Mouse (Mus musculus): ENCODE measurements at regions not wholly inside any gene's neighbourhood (a gene's known extent, or its start where the extent isn't known, plus 50 kb on each side); places are given as distances from the start of the nearest gene placed in this dataset.
A peak's percentile ranks its signal among the peaks of the same experiment; 100 is the strongest.

DNA sequence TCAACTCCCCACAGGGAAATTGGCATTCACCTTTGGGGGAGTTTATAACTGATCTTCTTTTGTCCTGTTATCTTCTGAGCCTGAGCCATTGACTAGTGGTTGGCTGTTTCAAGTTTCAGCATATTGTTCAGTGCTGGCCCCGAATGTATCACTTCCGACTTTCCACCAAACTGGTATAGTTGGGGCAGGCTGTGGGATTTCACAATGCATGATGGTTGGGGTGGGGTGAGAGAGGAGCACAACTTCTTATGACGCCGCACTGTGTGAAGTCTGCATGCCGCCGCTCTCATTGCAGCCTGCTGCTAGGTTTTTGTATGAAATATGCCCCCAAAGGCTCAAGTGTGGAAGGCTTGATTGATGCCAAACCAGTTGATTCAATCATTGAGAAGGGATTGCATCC, 212.2 kb upstream of the Tas2r119 start:
- ATAC-seq (ENCODE audit: low FRiP score) (no peak), DNase-seq (ENCODE audit: low spot score) (no peak)
- Histone ChIP-seq H3K27me3 (ENCODE audit: control insufficient read depth, insufficient read depth, low read length) (no peaks in the 10 kb centered on the region), H3K27ac (no peak overlapping the region), H3K4me2 (replicated peaks) (no peak overlapping the region), H3K9me3 (ENCODE audit: control insufficient read depth, low read length) (no peaks in the 10 kb centered on the region), H3K4me3 (replicated peaks; ENCODE audit: low read length) (no peak overlapping the region), H3K9ac (no peak overlapping the region), H3K36me3 (replicated peaks; ENCODE audit: control insufficient read depth, insufficient read depth) (no peaks in the 10 kb centered on the region), H3K4me1 (replicated peaks; ENCODE audit: control insufficient read depth, insufficient read depth, low read length) (no peaks in the 10 kb centered on the region)
- 96% methylated on average over 6 of the region's 6 CpGs for WGBS

DNA sequence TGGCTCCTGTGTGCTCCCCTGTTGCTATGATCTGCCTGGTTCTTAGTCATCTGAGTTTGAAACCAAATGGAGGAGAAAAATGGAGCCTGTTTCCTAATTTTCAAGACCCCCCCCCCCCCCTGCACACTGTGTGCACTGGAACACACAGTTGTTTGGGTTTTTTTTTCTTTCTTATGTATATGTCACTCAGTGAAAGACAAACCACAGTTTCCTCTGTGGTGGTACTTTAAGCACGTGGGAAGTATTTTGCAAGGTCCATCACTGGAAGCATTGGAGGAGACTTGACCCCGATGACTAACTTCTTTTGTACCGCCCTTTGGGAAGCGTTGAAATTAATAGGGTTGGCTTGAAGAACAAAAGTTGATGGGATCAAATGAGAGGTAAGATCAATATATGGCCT, 211.5 kb upstream of the Tas2r119 start:
- Histone ChIP-seq H3K36me3 (replicated peaks; ENCODE audit: control insufficient read depth, insufficient read depth) (no peaks in the 10 kb centered on the region), H3K9ac (no peak overlapping the region), H3K9me3 (ENCODE audit: control insufficient read depth, low read length) (no peaks in the 10 kb centered on the region), H3K4me2 (replicated peaks) (no peak overlapping the region), H3K27me3 (ENCODE audit: control insufficient read depth, insufficient read depth, low read length) (no peaks in the 10 kb centered on the region), H3K4me1 (replicated peaks; ENCODE audit: control insufficient read depth, insufficient read depth, low read length) (no peaks in the 10 kb centered on the region), H3K27ac (no peak overlapping the region), H3K4me3 (replicated peaks; ENCODE audit: low read length) (no peak overlapping the region)
- WGBS: 94% methylated on average over 4 of the region's 4 CpGs
- DNase-seq (ENCODE audit: low spot score): no peak
- ATAC-seq (ENCODE audit: low FRiP score): no peak

DNA sequence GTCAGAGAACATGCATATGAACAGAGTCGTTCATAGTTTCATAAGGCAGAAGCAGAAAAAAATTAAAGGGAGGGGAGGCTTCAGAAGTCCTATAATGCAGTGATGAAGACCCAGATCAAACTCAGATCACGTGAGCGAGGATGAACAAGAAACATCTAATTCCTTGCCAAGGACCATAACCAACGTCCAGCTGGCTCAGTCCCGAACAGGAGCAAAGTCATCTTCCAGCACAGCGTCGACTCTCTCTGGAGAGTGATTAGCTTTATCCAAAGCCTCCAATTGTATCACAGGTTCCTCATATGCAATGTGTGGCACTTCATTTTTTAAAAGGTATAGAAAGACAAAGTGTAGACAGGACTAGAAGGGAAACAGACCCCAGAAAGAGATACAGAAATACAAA, 204.2 kb upstream of the Tas2r119 start:
- WGBS: 95% methylated on average over 7 of the region's 7 CpGs
- ATAC-seq (ENCODE audit: low FRiP score) (no peak), DNase-seq (ENCODE audit: low spot score) (no peak)

DNA sequence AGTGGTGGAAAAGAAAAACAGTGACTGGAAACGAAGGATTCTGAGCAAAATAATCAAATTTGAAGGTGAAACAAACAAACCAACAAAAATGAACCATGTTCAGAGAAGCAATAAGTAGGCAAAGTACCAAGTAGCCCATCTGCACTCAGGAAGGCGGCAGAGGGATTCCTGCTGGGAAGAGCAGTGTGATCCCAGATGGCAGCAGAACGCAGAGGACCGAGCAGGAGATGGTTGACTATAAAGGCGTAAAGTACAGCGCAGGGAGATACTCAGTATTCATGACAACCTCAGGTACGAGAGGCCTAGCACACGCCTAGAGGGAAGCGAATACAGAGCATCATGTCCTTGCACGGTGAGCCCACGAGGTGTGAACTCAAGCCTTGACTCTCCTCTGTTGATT, 203.2 kb upstream of the Tas2r119 start:
- ATAC-seq (ENCODE audit: low FRiP score): no peak
- 86% methylated on average over 11 of the region's 11 CpGs for WGBS

More for the DNA sequence above, 204.2 kb upstream of the Tas2r119 start:
- Histone ChIP-seq H3K4me1 (replicated peaks; ENCODE audit: control insufficient read depth, insufficient read depth, low read length) (no peaks in the 10 kb centered on the region), H3K9ac (no peak overlapping the region), H3K4me2 (replicated peaks) (no peak overlapping the region), H3K27me3 (ENCODE audit: control insufficient read depth, insufficient read depth, low read length) (no peaks in the 10 kb centered on the region), H3K9me3 (ENCODE audit: control insufficient read depth, low read length) (no peaks in the 10 kb centered on the region), H3K4me3 (replicated peaks; ENCODE audit: low read length) (no peak overlapping the region), H3K27ac (no peak overlapping the region), H3K36me3 (replicated peaks; ENCODE audit: control insufficient read depth, insufficient read depth) (no peaks in the 10 kb centered on the region)

DNA sequence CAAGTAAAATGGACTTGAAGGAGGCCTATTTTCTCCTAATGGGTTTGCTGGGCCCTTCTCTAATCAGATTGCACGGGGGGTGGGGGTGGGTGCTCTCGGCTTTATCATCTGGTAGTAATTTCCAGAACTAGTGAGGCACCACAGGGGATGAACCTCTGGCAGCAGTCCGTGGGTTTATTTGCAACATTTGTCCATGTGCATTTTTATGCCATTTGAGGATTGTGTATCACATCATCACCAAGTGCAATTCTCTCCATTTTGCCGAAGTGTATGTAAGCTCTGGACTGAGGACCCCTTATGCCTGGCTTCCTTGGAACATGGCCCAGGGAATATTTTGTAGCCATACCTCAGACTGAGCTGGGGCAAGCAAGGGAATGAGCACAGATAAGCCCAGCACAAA, 200.6 kb upstream of the Tas2r119 start:
- WGBS: 57% methylated on average over 4 of the region's 4 CpGs
- Histone ChIP-seq H3K9me3 (ENCODE audit: control insufficient read depth, low read length) (no peaks in the 10 kb centered on the region), H3K9ac (no peak overlapping the region), H3K27ac (no peak overlapping the region), H3K4me2 (replicated peaks) (no peak overlapping the region), H3K4me3 (replicated peaks; ENCODE audit: low read length) (no peak overlapping the region), H3K36me3 (replicated peaks; ENCODE audit: control insufficient read depth, insufficient read depth) (no peaks in the 10 kb centered on the region), H3K27me3 (ENCODE audit: control insufficient read depth, insufficient read depth, low read length) (no peaks in the 10 kb centered on the region), H3K4me1 (replicated peaks; ENCODE audit: control insufficient read depth, insufficient read depth, low read length) (no peaks in the 10 kb centered on the region)
- DNase-seq (ENCODE audit: low spot score): no peak
- no peak for ATAC-seq (ENCODE audit: low FRiP score)

More for the DNA sequence above, 203.2 kb upstream of the Tas2r119 start:
- no peaks in the 10 kb centered on the region for H3K9me3 ChIP-seq (ENCODE audit: control insufficient read depth, low read length)
- no peak overlapping the region for H3K27ac ChIP-seq
- no peak overlapping the region for H3K4me3 ChIP-seq (replicated peaks; ENCODE audit: low read length)
- no peak overlapping the region for H3K9ac ChIP-seq
- H3K27me3 ChIP-seq (ENCODE audit: control insufficient read depth, insufficient read depth, low read length): no peaks in the 10 kb centered on the region
- H3K36me3 ChIP-seq (replicated peaks; ENCODE audit: control insufficient read depth, insufficient read depth): no peaks in the 10 kb centered on the region
- no peak for DNase-seq (ENCODE audit: low spot score)
- H3K4me2 ChIP-seq (replicated peaks): no peak overlapping the region
- no peaks in the 10 kb centered on the region for H3K4me1 ChIP-seq (replicated peaks; ENCODE audit: control insufficient read depth, insufficient read depth, low read length)

DNA sequence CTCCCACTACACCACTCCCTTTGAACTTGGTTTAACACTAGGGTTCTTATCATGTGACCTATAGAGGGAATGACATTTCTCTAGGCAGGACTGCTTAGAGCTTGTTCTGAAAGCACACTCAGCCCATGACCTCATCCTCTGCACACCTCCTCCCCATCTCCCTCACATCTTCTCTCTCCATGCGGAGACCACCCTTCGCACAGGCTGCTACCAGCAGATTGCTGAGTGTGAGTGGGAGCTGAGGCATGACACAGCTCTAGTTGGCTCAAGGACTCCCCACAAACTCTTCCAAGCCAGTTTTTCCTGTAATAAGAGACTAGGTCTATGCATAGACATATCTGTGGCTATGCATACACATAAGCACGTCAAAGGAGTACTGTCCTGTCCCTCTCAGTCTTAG, 199.5 kb upstream of the Tas2r119 start:
- Histone ChIP-seq H3K4me1 (replicated peaks; ENCODE audit: control insufficient read depth, insufficient read depth, low read length) (no peaks in the 10 kb centered on the region), H3K27ac (no peak overlapping the region), H3K4me2 (replicated peaks) (no peak overlapping the region), H3K27me3 (ENCODE audit: control insufficient read depth, insufficient read depth, low read length) (no peaks in the 10 kb centered on the region), H3K9ac (no peak overlapping the region), H3K4me3 (replicated peaks; ENCODE audit: low read length) (no peak overlapping the region), H3K36me3 (replicated peaks; ENCODE audit: control insufficient read depth, insufficient read depth) (no peaks in the 10 kb centered on the region), H3K9me3 (ENCODE audit: control insufficient read depth, low read length) (no peaks in the 10 kb centered on the region)
- DNase-seq (ENCODE audit: low spot score) (no peak), ATAC-seq (ENCODE audit: low FRiP score) (no peak)
- WGBS: 89% methylated on average over 3 of the region's 3 CpGs

DNA sequence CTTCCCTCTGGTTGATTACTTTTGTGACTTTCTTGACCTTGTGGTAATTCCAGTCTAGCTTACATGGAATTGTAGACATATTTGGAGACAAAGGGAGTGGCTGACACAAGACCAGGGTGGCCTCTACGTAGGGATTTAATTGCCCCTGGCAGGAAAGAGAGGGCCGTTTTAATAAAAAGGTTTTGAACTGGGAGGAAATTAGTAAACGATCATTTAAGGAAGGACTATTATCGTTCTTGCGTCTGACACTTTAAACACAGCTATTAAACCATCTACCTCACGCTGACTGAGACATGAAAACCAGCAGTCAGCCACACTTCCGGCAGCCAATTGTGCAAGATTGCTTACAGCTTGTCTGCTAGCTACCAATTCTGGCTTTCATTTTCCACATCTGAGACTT, 197.1 kb upstream of the Tas2r119 start:
- 70% methylated on average over 7 of the region's 7 CpGs for WGBS
- no peak overlapping the region for H3K4me3 ChIP-seq (replicated peaks; ENCODE audit: low read length)
- DNase-seq (ENCODE audit: low spot score) (no peak), ATAC-seq (ENCODE audit: low FRiP score) (no peak)
- H3K9ac ChIP-seq: no peak overlapping the region
- no peak overlapping the region for H3K4me2 ChIP-seq (replicated peaks)
- H3K27ac ChIP-seq: no peak overlapping the region
- H3K9me3 ChIP-seq (ENCODE audit: control insufficient read depth, low read length): no peaks in the 10 kb centered on the region
- no peaks in the 10 kb centered on the region for H3K36me3 ChIP-seq (replicated peaks; ENCODE audit: control insufficient read depth, insufficient read depth)
- H3K4me1 ChIP-seq (replicated peaks; ENCODE audit: control insufficient read depth, insufficient read depth, low read length): no peaks in the 10 kb centered on the region
- H3K27me3 ChIP-seq (ENCODE audit: control insufficient read depth, insufficient read depth, low read length): no peaks in the 10 kb centered on the region

DNA sequence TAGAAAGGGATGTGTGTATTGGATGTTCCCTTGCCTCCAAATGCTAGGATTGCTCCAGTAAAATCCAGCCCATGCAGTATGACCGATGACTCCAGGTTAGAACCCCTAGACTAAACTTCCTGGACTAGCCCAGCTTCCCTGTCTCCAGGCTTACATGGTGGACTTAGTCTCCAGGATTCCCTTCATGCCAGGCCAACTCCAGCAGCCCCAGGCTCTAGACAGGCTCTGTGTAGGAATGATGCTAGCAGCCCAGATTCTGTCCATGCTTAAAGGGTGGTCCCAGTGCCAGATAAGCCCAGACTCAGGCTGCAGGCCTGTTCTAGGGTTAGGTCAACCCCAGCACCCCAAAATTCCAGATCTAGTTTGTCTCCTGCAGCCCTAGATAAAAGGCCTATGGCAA, 196.3 kb upstream of the Tas2r119 start:
- H3K4me1 ChIP-seq (replicated peaks; ENCODE audit: control insufficient read depth, insufficient read depth, low read length): no peaks in the 10 kb centered on the region
- H3K9me3 ChIP-seq (ENCODE audit: control insufficient read depth, low read length): no peaks in the 10 kb centered on the region
- H3K4me3 ChIP-seq (replicated peaks; ENCODE audit: low read length): no peak overlapping the region
- WGBS: 95% methylated on average over 1 of the region's 1 CpGs
- no peak overlapping the region for H3K9ac ChIP-seq
- H3K27me3 ChIP-seq (ENCODE audit: control insufficient read depth, insufficient read depth, low read length): no peaks in the 10 kb centered on the region
- no peak for ATAC-seq (ENCODE audit: low FRiP score)
- DNase-seq (ENCODE audit: low spot score): no peak
- no peaks in the 10 kb centered on the region for H3K36me3 ChIP-seq (replicated peaks; ENCODE audit: control insufficient read depth, insufficient read depth)
- H3K4me2 ChIP-seq (replicated peaks): no peak overlapping the region
- H3K27ac ChIP-seq: no peak overlapping the region

DNA sequence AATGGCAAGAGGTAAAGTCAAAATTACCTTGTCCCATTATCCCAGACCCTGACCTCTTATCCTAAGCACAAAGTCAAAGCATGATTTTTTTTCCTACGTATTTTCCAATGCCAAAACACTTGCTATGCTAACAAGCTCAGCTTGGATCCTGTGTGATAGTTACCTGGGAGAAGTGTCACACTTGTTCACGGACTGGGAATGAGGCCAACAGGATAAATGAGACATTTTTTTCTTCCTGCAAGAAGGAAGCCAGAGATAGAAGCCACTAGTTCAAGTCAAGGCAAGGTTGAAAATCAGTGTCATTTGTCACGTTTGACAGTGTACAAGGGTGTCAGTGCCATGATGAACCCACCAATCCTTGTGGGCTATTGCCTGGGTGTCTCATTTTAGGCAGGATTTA, 189.8 kb upstream of the Tas2r119 start:
- ATAC-seq (ENCODE audit: low FRiP score) (no peak), DNase-seq (ENCODE audit: low spot score) (no peak)
- Histone ChIP-seq H3K9me3 (ENCODE audit: control insufficient read depth, low read length) (no peaks in the 10 kb centered on the region), H3K4me1 (replicated peaks; ENCODE audit: control insufficient read depth, insufficient read depth, low read length) (no peaks in the 10 kb centered on the region), H3K27ac (no peak overlapping the region), H3K9ac (no peak overlapping the region), H3K4me2 (replicated peaks) (no peak overlapping the region), H3K4me3 (replicated peaks; ENCODE audit: low read length) (no peak overlapping the region), H3K36me3 (replicated peaks; ENCODE audit: control insufficient read depth, insufficient read depth) (no peaks in the 10 kb centered on the region), H3K27me3 (ENCODE audit: control insufficient read depth, insufficient read depth, low read length) (no peaks in the 10 kb centered on the region)
- WGBS: 82% methylated on average over 3 of the region's 3 CpGs

DNA sequence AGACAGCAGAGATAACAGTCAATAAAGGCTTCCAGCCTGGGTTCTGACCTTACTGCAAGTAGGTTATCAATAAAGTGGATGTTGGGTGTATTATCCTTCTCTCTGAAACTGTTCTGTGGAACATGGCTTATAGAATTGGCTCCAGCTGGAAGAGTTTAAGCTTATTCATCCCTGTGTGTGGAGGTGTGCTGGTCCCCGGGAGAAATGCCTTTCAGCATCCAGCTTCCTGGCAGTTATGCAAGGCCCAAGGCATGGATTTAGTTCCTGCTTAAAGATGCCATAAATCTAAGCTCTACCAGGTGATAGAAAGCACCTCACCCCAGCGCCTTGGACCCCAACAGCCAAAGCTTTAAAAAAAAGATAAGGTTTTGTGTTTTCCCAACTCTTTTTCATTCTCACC, 188.0 kb upstream of the Tas2r119 start:
- 84% methylated on average over 2 of the region's 2 CpGs for WGBS
- peak; percentile 12; the same call in 1 of the 2 replicates for ATAC-seq (ENCODE audit: low FRiP score)
- Histone ChIP-seq H3K9ac (no peak overlapping the region), H3K4me1 (replicated peaks; ENCODE audit: control insufficient read depth, insufficient read depth, low read length) (no peaks in the 10 kb centered on the region), H3K27ac (no peak overlapping the region), H3K4me3 (replicated peaks; ENCODE audit: low read length) (no peak overlapping the region), H3K27me3 (ENCODE audit: control insufficient read depth, insufficient read depth, low read length) (no peaks in the 10 kb centered on the region), H3K9me3 (ENCODE audit: control insufficient read depth, low read length) (no peaks in the 10 kb centered on the region), H3K36me3 (replicated peaks; ENCODE audit: control insufficient read depth, insufficient read depth) (no peaks in the 10 kb centered on the region), H3K4me2 (replicated peaks) (no peak overlapping the region)
- DNase-seq (ENCODE audit: low spot score): no peak

Data from hindbrain, embryonic 14.5 days (tissue).